Mouse (Mus musculus) spleen, adult 12 weeks (tissue): ENCODE data around the gene Sgcd.

Experiments
- DNase-seq: peaks from one replicate; pipeline ENCODE4 v3.0.0; 2022; ENCODE audit warnings: low spot score

Sgcd gene

GRCm38 (mm10) chr11:47276586-47276985, 712.2 kb downstream of the Sgcd start:
- DNase-seq, result no peak

GRCm38 (mm10) chr11:47268556-47268955, 720.2 kb downstream of the Sgcd start:
- DNase-seq, result no peak

GRCm38 (mm10) chr11:47264267-47264984, 724.3 kb downstream of the Sgcd start:
- no peak for DNase-seq

GRCm38 (mm10) chr11:47250301-47250700, 738.5 kb downstream of the Sgcd start:
- DNase-seq, result no peak

GRCm38 (mm10) chr11:47248345-47248893, 740.4 kb downstream of the Sgcd start:
- DNase-seq, result no peak

- no peak for DNase-seq
Observed at GRCm38 (mm10) chr11:47247703-47248344, 740.9 kb downstream of the Sgcd start.

- DNase-seq, result no peak
Observed at GRCm38 (mm10) chr11:47242401-47242800, 746.4 kb downstream of the Sgcd start.

GRCm38 (mm10) chr11:47228222-47228621, 760.5 kb downstream of the Sgcd start:
- DNase-seq, result no peak

- no peak for DNase-seq
Observed at GRCm38 (mm10) chr11:47224148-47224547, 764.6 kb downstream of the Sgcd start.

- no peak for DNase-seq
Observed at GRCm38 (mm10) chr11:47211531-47211930, 777.2 kb downstream of the Sgcd start.

GRCm38 (mm10) chr11:47206461-47206860, 782.3 kb downstream of the Sgcd start:
- no peak for DNase-seq

- DNase-seq, result no peak
Observed at GRCm38 (mm10) chr11:47199106-47199505, 789.7 kb downstream of the Sgcd start.

GRCm38 (mm10) chr11:47188556-47188955, 800.2 kb downstream of the Sgcd start:
- DNase-seq, result no peak

GRCm38 (mm10) chr11:47174977-47175376, 813.8 kb downstream of the Sgcd start:
- DNase-seq, result no peak

- no peak for DNase-seq
Observed at GRCm38 (mm10) chr11:47170926-47171625, 817.7 kb downstream of the Sgcd start.

- DNase-seq, result no peak
Observed at GRCm38 (mm10) chr11:47167376-47167775, 821.4 kb downstream of the Sgcd start.

GRCm38 (mm10) chr11:47158089-47158488, 830.7 kb downstream of the Sgcd start:
- DNase-seq, result no peak

GRCm38 (mm10) chr11:47156730-47157693, 831.8 kb downstream of the Sgcd start:
- DNase-seq, result no peak

- DNase-seq, result no peak
Observed at GRCm38 (mm10) chr11:47154837-47155430, 833.8 kb downstream of the Sgcd start.

GRCm38 (mm10) chr11:47149607-47150006, 839.2 kb downstream of the Sgcd start:
- no peak for DNase-seq

- DNase-seq, result no peak
Observed at GRCm38 (mm10) chr11:47139867-47140266, 848.9 kb downstream of the Sgcd start.
